Mouse (Mus musculus) heart, postnatal 0 days (tissue): ENCODE measurements around the gene Ptprj.

Experiments
- CTCF ChIP-seq: IDR thresholded peaks from 2 replicates; pipeline ENCODE4 v1.5.1; 2016; ENCODE audit warnings: antibody characterized with exemption, control low read depth, low read depth
- EP300 ChIP-seq: IDR thresholded peaks from 2 replicates; pipeline ENCODE4 v1.6.1; 2016; ENCODE audit warnings: antibody characterized with exemption, low read depth

DNA sequence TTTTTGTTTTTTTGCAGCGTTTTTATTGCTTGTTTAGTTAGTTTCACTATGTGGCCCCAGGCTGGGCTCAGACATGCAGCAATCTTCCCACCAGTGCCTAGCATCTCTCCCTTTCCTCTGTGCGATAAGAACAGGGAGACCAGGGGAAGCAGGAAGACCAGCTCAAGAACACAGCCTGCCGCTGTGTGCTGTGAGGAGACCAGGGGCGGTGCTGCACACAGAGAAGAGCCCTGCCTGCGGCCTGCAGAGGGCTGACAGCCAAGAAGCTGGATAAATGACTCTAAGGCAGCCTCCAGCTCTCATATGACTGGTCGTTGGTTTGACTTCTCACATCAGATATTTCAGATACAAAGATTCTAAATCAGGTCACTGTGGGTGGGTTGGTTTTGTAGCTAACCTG, 110.3 kb downstream of the Ptprj start:
- TF ChIP-seq CTCF (no peak), EP300 (no peak)
